Mouse (Mus musculus) MEL (cell line): ENCODE measurements at regions not wholly inside any gene's neighbourhood (a gene's known extent, or its start where the extent isn't known, plus 50 kb on each side); places are given as distances from the start of the nearest gene placed in this dataset.

Experiments used
- E2F4 ChIP-seq: IDR thresholded peaks from 2 replicates; pipeline ENCODE4 v1.6.1; 2011; ENCODE audit warnings: low read depth, low read length, improper control_type of control experiment, borderline replicate concordance
- MAFK ChIP-seq: IDR thresholded peaks from 2 replicates; pipeline ENCODE4 v1.6.1; 2011; ENCODE audit warnings: low read depth, mild to moderate bottlenecking, low read length, improper control_type of control experiment, borderline replicate concordance
- POLR2A ChIP-seq, 2 experiments: IDR thresholded peaks; 2 replicates each; pipeline ENCODE4 v1.6.1; 2011 to 2012; ENCODE audit warnings: low read length in 2 of 2, mild to moderate bottlenecking in 2 of 2, control low read depth in 1 of 2, improper control_type of control experiment in 1 of 2, low read depth in 1 of 2, moderate library complexity in 1 of 2; ENCODE audit not compliant: control insufficient read depth in 1 of 2, insufficient read depth in 1 of 2, poor library complexity in 1 of 2
- POLR2AphosphoS2 ChIP-seq: IDR thresholded peaks from 2 replicates; pipeline ENCODE4 v1.6.1; 2011; ENCODE audit warnings: low read length, improper control_type of control experiment
- TCF12 ChIP-seq: IDR thresholded peaks from 2 replicates; pipeline ENCODE4 v1.6.1; 2014; ENCODE audit warnings: low read depth, mild to moderate bottlenecking, inconsistent platforms, low read length, improper control_type of control experiment, moderate library complexity
- USF2 ChIP-seq, 2 experiments: IDR thresholded peaks; 2 replicates each; pipeline ENCODE4 v1.6.1; 2011 to 2012; ENCODE audit warnings: improper control_type of control experiment in 2 of 2, low read length in 2 of 2, borderline replicate concordance in 1 of 2, inconsistent platforms in 1 of 2, low read depth in 1 of 2, mild to moderate bottlenecking in 1 of 2; ENCODE audit not compliant: insufficient read depth in 1 of 2

GRCm38 (mm10) chr2:133628874-133629273, 76.9 kb downstream of the Bmp2 start:
- TF ChIP-seq TCF12 = no peak
- no peak for TF ChIP-seq MAFK
- no peak for TF ChIP-seq POLR2AphosphoS2
- TF ChIP-seq USF2 (IDR thresholded peaks at IDR 0.05; ENCODE audit: borderline replicate concordance in 1 of 2, insufficient read depth in 1 of 2, low read depth in 1 of 2, low read length in 2 of 2) = no peak
- TF ChIP-seq POLR2A (IDR thresholded peaks at IDR 0.05; ENCODE audit: control insufficient read depth in 1 of 2, insufficient read depth in 1 of 2, low read depth in 1 of 2, low read length in 2 of 2, poor library complexity in 1 of 2) = no peak
- no peak for TF ChIP-seq E2F4
